Mouse (Mus musculus): Measurements from ENCODE around the gene Med12l.

- TF ChIP-seq CTCF (IDR thresholded peaks at IDR 0.05; ENCODE audit: low read depth, low read length) = no peak
- no peak for TF ChIP-seq POLR2A (IDR thresholded peaks at IDR 0.05; ENCODE audit: extremely low read depth, insufficient read depth, low read length)
These were observed 23.1 kb downstream of the Med12l start for GRCm38 (mm10) chr3:59028696-59029095.

All from liver, adult 2 months (tissue).